Mouse (Mus musculus): ENCODE results near the gene Amer1. TPM values are rescaled to one million over a fixed set of nuclear protein-coding genes. Genes with fewer than 3 reads are reported as not detected.

Gene Amer1
- polyA plus RNA-seq, 1 experiment from 2014 or later, result 14.6 TPM

Other genes starting within 250 kb of the Amer1 start
- gene Arhgef9, start 248.0 kb downstream of the Amer1 start, polyA plus RNA-seq (2015; fragmentation: Nextera tagmentation; extraction: Ambion mirVana), result 26.9 and 27.8 TPM in 2 replicates
- gene Asb12, start 113.1 kb upstream of the Amer1 start, polyA plus RNA-seq (2015; fragmentation: Nextera tagmentation; extraction: Ambion mirVana), result 0.11 and 0.22 TPM in 2 replicates
- not detected in 2 replicates for gene Pfn5, start 113.2 kb upstream of the Amer1 start, polyA plus RNA-seq (2015; fragmentation: Nextera tagmentation; extraction: Ambion mirVana)
- gene Zc4h2, start 213.6 kb upstream of the Amer1 start, polyA plus RNA-seq (2015; fragmentation: Nextera tagmentation; extraction: Ambion mirVana), result 32.3 and 32.7 TPM in 2 replicates

All from limb, embryonic 13.5 days (tissue).